Mouse (Mus musculus): ENCODE data around the gene Psma6. TPM values are rescaled to one million over a fixed set of nuclear protein-coding genes. Genes with fewer than 3 reads are reported as not detected.
A peak's percentile ranks its signal among the peaks of the same experiment; 100 is the strongest.
"Not testable (repeated sequence)": the region's sequence is repeated elsewhere in the genome, so short reads cannot be mapped to it uniquely, and the experiment has no call there.

Psma6 gene
- polyA plus RNA-seq, 1 experiment from 2014 or later, result 212 TPM

DNA sequence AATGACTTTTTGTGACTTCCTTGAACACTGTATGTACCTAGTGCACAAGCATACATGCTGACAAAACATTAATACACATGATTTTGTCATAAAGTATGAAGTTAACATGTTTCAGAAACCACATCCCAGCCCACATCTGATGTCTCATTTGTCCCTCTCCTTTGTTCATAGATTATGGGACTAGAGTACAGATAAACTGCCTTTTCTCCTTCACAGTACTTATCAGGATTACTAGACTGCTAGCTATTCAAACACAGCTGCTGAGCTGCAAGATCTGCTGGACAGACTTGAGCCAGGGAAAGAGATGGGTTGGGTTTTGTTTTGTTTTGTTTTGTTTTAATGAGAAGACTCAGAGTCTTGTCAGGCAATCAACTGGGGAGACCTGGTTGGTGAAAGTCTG is 8.1 kb downstream of the Psma6 start:
- no peak for DNase-seq (ENCODE audit: low read depth, low spot score)
- in situ Hi-C loops (cut with MboI; ENCODE audit: low pct_unique_long_range_greater_than_20kb), result no loop called here
- POLR2A ChIA-PET, result no interaction called here

DNA sequence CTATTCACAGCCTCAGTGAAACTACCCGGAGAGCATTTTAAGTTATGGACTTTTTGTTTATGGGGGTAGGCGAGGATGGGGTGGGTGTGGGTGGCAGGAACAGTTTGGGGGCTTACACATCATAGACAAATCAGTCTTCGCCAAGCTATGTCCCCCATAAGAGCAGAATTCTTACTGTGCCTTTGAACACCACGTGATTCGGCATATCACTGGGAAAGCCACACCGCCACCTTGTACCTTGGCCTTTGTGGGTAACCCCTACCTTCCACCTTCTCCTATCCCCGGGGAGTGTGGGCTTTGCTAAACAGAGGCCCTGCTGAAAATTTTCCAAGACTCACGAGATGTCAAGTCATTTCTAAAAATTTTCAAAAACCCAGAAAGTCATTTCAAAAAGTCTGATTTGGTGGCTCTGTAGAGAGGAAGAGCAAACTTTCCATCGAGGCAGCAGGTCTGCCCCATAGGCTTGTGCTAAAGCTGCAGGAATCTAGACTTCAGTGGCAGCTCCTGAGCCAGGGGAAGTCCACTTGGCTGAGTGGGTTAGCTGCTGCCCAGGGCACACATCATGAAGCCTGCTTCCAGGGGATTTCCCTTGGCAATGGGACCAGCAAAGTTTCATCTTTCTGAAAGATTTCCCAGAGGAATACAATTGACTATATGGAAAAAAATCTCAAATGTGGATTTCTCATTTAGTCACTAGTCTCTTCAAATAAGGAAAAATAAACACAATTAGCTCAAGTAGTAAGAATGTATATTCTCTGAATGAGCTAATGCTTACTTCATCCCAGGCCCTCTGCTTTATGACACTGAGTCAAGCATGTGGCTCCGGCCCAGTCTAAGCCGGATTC is 8.9 kb downstream of the Psma6 start:
- ATAC-seq, result no peak
- no peak for TF ChIP-seq CTCF (IDR thresholded peaks at IDR 0.05)
- CTCF ChIA-PET, result no interaction called here
- POLR2A ChIA-PET, result no interaction called here
- DNase-seq (ENCODE audit: low read depth, low spot score), result no peak
- H3K27me3 ChIP-seq, result no peaks in the 10 kb centered on the region
- in situ Hi-C loops (cut with MboI; ENCODE audit: low pct_unique_long_range_greater_than_20kb), result no loop called here

More for the DNA sequence above, 8.1 kb downstream of the Psma6 start:
- ATAC-seq, result no peak
- TF ChIP-seq CTCF (IDR thresholded peaks at IDR 0.05), result no peak
- CTCF ChIA-PET, result no interaction called here
- H3K27me3 ChIP-seq, result no peaks in the 10 kb centered on the region

DNA sequence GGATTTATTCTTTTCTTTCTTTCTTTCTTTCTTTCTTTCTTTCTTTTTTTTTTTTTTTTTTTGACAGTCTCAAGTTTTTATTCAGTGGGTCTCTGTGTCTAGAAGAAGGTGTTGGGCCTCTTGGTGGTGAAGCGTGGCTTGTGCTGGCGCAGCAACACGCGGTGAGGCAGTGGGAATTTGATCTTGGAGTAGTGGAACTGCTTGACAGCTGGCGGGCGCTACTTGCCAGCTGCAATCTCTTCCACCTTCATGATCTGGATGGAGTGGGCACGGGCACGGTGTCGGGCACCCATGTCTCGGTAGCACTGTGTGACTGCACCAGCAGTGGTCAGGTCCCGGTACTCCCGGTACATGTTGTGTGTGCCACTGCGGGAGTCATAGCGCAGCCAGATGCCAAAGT is 11.6 kb downstream of the Psma6 start:
- POLR2A ChIA-PET; CTCF ChIA-PET; H3K27me3 ChIP-seq; DNase-seq (ENCODE audit: low read depth, low spot score); ATAC-seq: not testable (repeated sequence)
- in situ Hi-C loops (cut with MboI; ENCODE audit: low pct_unique_long_range_greater_than_20kb), result loop anchor here (5.0 kb wide), 1 partner anchor 97 kb away; the partner anchor contains the start of gene Nfkbia

DNA sequence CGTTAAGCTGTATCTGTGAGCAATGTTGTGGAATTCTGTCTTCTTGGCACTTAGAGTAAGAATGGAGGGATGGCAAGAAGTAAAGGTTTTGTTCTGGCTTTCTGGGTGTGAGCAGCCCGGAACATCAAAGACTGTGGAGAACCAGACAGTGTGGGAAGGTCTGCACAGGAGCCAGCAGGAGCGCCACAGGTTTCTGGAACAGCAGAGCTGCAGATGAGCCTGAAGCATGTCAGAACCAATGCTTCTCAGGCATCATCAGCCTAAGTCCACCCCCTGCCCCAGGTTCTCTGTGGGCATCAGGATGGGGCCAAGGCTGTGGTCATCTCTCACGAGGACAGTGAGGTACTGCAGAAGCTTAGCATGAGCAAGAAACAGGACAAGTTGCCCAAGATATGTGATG is 12.5 kb downstream of the Psma6 start:
- ATAC-seq, result no peak
- in situ Hi-C loops (cut with MboI; ENCODE audit: low pct_unique_long_range_greater_than_20kb), result loop anchor here (5.0 kb wide), 1 partner anchor 96 kb away; the partner anchor contains the start of gene Nfkbia

DNA sequence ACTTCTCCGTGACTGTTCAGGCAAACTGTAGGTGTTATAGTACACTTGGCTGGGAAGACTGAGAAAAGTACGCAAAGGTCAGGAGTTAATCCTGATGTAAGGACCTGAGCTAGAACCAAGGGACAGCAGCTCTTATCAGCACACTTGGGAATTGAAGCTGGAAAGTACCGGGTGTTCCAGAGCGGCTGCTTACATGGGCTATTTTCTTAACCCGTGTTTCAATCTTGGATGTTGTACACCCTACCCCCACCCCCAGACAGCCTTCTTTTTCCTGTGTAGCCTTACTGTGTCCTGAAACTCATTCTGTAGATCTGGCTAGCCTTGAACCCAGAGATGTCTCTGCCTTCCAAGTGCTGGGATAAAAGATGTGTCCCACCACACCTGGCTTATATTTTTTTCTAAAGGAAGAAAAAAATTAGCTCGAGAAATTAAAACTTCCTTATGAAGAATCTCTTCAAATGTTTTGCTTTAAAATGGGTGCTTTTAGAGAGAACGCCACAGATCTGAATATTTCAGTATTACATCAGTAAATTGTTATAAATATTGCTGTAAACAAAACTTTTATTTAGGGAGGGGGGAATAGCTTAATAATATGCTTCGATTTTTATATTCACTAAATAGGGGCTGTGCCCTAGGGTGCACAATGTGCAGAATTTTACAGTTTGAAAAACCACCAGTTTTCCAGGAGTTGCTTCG is 13.7 kb downstream of the Psma6 start:
- CTCF ChIA-PET, result interaction anchor here (1.6 to 2.0 kb wide), 2 partner anchors 10 to 95 kb away, joined by 4 to 5 read pairs; no protein-coding TSS in a partner anchor
- no peak for DNase-seq (ENCODE audit: low read depth, low spot score)
- ATAC-seq, result no peak
- POLR2A ChIA-PET, result interaction anchor here (1.4 kb wide), 1 partner anchor 91 kb away, joined by 5 read pairs; no protein-coding TSS in a partner anchor
- no peak for TF ChIP-seq CTCF (IDR thresholded peaks at IDR 0.05)
- no peaks in the 10 kb centered on the region for H3K27me3 ChIP-seq
- in situ Hi-C loops (cut with MboI; ENCODE audit: low pct_unique_long_range_greater_than_20kb), result loop anchor here (5.0 kb wide), 1 partner anchor 95 kb away; the partner anchor contains the start of gene Nfkbia

More for the DNA sequence above, 12.5 kb downstream of the Psma6 start:
- ChIA-PET POLR2A (no interaction called here), CTCF (interaction anchor here (1.6 kb wide), 1 partner anchor 97 kb away, joined by 4 read pairs; no protein-coding TSS in a partner anchor)
- no peak for TF ChIP-seq CTCF (IDR thresholded peaks at IDR 0.05)
- no peaks in the 10 kb centered on the region for H3K27me3 ChIP-seq
- DNase-seq (ENCODE audit: low read depth, low spot score), result no peak

DNA sequence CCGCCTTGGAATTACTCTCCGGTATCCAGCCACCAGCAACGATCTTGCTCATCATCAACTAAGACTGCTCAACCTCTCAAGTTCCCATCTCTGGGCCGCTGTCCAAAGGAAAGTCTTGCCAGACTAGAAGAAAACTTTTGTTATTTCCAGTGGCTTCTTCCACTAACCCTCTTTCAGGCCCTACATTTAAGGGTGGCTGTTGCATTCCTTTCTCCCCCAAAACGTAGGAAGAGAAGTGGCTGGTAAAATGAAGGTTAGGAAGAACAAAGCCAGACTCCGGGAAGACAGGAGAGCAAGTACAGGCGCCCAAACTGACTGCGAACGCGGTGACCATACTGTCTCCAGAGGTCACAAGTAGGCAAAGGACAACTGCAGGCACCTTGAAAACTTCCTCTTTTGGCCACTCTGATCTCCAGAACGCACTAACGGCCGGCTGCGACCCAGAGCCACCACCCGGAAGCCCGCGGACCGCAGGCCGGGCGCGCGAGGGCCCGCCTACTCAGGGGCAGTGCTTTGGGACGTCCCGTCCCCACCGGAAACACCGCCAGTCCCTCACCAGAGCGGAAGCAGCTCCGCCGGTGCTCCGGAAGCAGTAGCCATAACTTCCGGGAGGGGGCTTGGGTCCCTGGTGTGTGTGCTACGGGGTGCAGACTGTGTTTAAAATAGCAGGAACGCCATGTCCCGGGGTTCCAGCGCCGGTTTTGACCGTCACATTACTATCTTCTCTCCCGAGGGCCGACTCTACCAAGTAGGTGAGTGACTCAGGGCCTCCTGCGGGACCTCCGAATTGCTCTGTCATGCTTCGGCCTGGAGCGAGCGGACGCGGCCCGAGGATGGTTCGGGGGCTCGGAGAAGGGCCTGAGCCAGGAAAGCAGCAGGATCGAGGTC is 14.5 kb downstream of the Psma6 start:
- POLR2A ChIA-PET, result interaction anchor here (0.9 to 1.4 kb wide), 2 partner anchors 91 to 98 kb away, joined by 3 to 5 read pairs; no protein-coding TSS in a partner anchor
- ATAC-seq (peak; percentile 99), DNase-seq (ENCODE audit: low read depth, low spot score) (no peak)
- in situ Hi-C loops (cut with MboI; ENCODE audit: low pct_unique_long_range_greater_than_20kb), result loop anchor here (5.0 kb wide), 1 partner anchor 94 kb away; the partner anchor contains the start of gene Nfkbia
- CTCF ChIA-PET, result interaction anchor here (0.6 to 2.0 kb wide), 2 partner anchors 11 to 100 kb away, joined by 3 to 5 read pairs; no protein-coding TSS in a partner anchor
- H3K27me3 ChIP-seq, result no peaks in the 10 kb centered on the region
- TF ChIP-seq CTCF (IDR thresholded peaks at IDR 0.05), result no peak

DNA sequence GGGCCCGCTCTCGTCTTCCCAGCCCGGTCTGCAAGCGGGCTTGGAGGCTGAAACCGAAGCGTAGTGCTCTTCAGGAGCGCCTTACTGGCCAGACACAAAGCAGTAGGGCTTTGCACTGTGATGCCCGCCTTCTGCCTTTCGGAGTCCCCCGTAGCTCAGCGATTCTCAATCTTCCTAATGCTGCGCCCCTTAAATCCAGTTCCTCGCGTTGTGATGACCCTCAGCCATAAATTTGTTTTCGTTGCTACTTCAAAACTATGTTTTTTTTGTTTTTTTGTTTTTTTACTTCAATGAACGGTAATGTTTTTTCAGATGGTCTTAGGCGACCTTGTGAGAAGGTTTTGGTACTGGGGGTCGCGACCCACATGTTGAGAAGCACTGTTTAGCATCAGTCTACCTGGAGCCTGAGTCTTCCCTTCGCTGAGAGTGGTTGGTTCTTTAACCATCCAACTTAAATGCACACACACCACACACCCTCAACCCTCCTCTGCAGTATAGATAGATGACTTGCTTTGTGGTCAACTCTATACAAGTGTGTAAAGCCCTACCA is 15.2 kb downstream of the Psma6 start:
- in situ Hi-C loops (cut with MboI; ENCODE audit: low pct_unique_long_range_greater_than_20kb), result loop anchor here (5.0 kb wide), 1 partner anchor 93 kb away; the partner anchor contains the start of gene Nfkbia
- TF ChIP-seq CTCF (IDR thresholded peaks at IDR 0.05), result no peak
- DNase-seq (ENCODE audit: low read depth, low spot score) (no peak), ATAC-seq (peak; percentile 23)
- H3K27me3 ChIP-seq, result no peaks in the 10 kb centered on the region
- POLR2A ChIA-PET, result interaction anchor here (0.9 kb wide), 1 partner anchor 97 kb away, joined by 3 read pairs; no protein-coding TSS in a partner anchor
- CTCF ChIA-PET, result interaction anchor here (0.6 to 1.0 kb wide), 2 partner anchors 11 to 100 kb away, joined by 3 to 4 read pairs; no protein-coding TSS in a partner anchor

DNA sequence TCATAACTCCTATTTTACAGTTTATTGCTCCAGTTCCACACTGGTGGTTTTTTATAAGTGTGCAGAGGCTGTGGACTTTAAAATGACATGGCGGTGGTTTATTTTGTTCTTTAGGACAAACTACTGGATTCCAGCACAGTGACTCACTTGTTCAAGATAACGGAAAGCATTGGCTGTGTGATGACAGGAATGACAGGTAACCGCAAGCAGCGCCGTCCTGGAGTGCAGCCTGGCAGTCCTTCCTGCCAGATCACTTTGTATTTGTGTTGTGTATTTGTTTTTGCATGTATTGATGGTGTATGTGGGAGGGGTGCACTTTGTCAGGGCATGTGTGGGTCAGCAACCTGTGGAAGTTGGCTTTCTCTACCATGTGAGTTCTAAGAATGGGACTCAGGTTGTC is 23.9 kb downstream of the Psma6 start:
- TF ChIP-seq CTCF (IDR thresholded peaks at IDR 0.05), result no peak
- ChIA-PET POLR2A (no interaction called here), CTCF (no interaction called here)
- in situ Hi-C loops (cut with MboI; ENCODE audit: low pct_unique_long_range_greater_than_20kb), result no loop called here
- DNase-seq (ENCODE audit: low read depth, low spot score), result no peak
- no peak for ATAC-seq
- no peaks in the 10 kb centered on the region for H3K27me3 ChIP-seq

DNA sequence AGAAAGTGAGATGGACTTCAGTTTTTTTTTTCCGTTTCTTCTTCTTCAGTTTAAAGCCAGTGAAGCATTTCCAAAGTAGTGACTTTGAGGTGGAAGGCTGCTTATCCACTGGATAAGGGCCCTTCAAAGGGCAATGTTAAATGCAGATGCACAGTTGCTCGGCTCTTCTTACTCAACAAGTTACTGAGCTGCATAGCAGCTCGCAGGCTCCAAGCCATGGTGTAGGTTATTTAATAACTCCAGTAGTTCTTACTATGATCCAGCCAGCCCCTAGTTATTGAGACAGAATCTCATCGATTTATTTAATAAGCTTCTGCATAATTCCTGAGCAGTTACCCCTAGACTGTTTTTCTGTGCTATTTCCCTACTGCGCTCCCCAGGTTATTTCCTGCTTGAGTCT is 31.2 kb downstream of the Psma6 start:
- CTCF ChIA-PET, result interaction anchor here (1.4 kb wide), 1 partner anchor 9 kb away, joined by 5 read pairs; no protein-coding TSS in a partner anchor
- in situ Hi-C loops (cut with MboI; ENCODE audit: low pct_unique_long_range_greater_than_20kb), result no loop called here
- no peak for TF ChIP-seq CTCF (IDR thresholded peaks at IDR 0.05)
- ATAC-seq (no peak), DNase-seq (ENCODE audit: low read depth, low spot score) (no peak)
- no peaks in the 10 kb centered on the region for H3K27me3 ChIP-seq
- POLR2A ChIA-PET, result no interaction called here
